Comparison of ENCODE assay signal across 16 mouse cellular contexts in the genomic region with DNA sequence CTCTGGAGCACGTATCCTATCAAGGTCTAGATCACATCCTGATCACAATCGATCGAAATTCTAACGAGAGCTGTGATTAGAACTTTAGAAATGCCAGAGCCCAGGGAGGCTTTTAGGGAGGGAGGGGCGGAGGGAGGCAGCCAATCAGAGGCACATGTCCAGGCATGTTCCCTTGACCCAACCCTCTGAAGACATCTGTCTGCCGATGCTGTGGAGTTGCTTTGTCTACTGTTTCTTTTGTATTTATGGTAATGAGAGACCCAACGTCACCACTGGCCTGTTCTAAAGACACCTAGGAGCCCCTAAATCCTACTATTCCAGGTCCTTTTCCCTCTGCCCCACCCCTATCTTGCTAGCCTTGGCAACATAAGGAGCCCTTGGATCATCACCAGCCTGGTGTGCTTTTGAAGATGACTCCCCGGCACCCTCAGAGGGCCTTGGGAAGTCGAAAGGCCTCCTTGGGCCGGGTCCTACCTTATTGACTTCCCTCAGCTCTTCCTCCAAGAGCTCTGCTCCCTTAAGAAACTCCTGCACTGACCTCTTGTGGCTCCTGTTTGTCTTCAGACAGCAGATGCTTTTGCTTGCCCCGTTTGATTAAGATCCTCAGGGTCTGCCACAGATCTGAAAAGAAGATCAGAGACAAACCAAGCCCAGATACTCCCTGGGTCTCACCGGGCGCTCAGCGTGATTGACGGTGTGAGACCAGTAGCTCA.
DNase-seq lines count a peak whose midpoint lies in the region; ATAC-seq and TF ChIP-seq lines count a peak whose summit lies in the region.
"Had no signal": no experiment of that assay in that cellular context is flagged by ENCODE, and none has a peak within 500 bp of the region (broad histone marks: within the 10 kb centered on the region; RNA-seq: fewer than 3 reads in every experiment).

No protein-coding gene starts in this region.

- ATAC-seq in hindbrain, embryonic 13.5 days (ENCODE audit: low FRiP score): no peak
- ATAC-seq in hindbrain, embryonic 14.5 days (ENCODE audit: low FRiP score): no peak
- no peak for ATAC-seq in megakaryocyte-erythroid progenitor cell, adult 5-6 weeks (replicated peaks; ENCODE audit: low FRiP score, low TSS enrichment, poor library complexity, severe bottlenecking)
- ATAC-seq: liver, postnatal 0 days had no signal

- no peak for TF ChIP-seq POLR2A in brain, embryonic 14.5 days (IDR thresholded peaks at IDR 0.05; ENCODE audit: borderline replicate concordance, extremely low read depth, insufficient read depth, insufficient read length, poor library complexity, severe bottlenecking)

- DNase-seq in hindbrain, embryonic 14.5 days (ENCODE audit: low spot score): no peak
- DNase-seq in ES-CJ7 (ENCODE audit: low read depth, low spot score): peak; percentile 70
- peak; percentile 48 for DNase-seq in brain, embryonic 14.5 days (ENCODE audit: low read depth)
- no peak for DNase-seq in limb, embryonic 10.5 days (ENCODE audit: low spot score)
- no peak for DNase-seq in heart, postnatal 14 days
- DNase-seq in kidney, adult 8-10 months: no peak
- DNase-seq: cerebellum, adult 8-10 months; gastrocnemius, postnatal 10 days; kidney, postnatal 25 days; liver, postnatal 0 days had no signal

- H3K9me3 ChIP-seq in hindbrain, embryonic 13.5 days: no peaks in the 10 kb centered on the region
- no peaks in the 10 kb centered on the region for H3K9me3 ChIP-seq in hindbrain, embryonic 14.5 days (ENCODE audit: control insufficient read depth, low read length)
- H3K9me3 ChIP-seq in limb, embryonic 10.5 days (replicated peaks): no peaks in the 10 kb centered on the region
- H3K9me3 ChIP-seq: heart, embryonic 10.5 days; hindbrain, embryonic 15.5 days; limb, embryonic 13.5 days; neural tube, embryonic 13.5 days had no signal

- no peaks in the 10 kb centered on the region for H3K36me3 ChIP-seq in hindbrain, embryonic 13.5 days
- H3K36me3 ChIP-seq in hindbrain, embryonic 14.5 days (replicated peaks; ENCODE audit: control insufficient read depth, insufficient read depth): no peaks in the 10 kb centered on the region
- H3K36me3 ChIP-seq in limb, embryonic 10.5 days: no peaks in the 10 kb centered on the region
- H3K36me3 ChIP-seq: heart, embryonic 10.5 days; hindbrain, embryonic 15.5 days; limb, embryonic 13.5 days; neural tube, embryonic 13.5 days had no signal

- H3K4me3 ChIP-seq in hindbrain, embryonic 13.5 days: no peak overlapping the region
- H3K4me3 ChIP-seq in hindbrain, embryonic 14.5 days (replicated peaks; ENCODE audit: low read length): no peak overlapping the region
- no peak overlapping the region for H3K4me3 ChIP-seq in limb, embryonic 10.5 days
- H3K4me3 ChIP-seq: heart, embryonic 10.5 days; hindbrain, embryonic 15.5 days; limb, embryonic 13.5 days; neural tube, embryonic 13.5 days had no signal

- H3K27ac ChIP-seq in hindbrain, embryonic 13.5 days: 0 out of 2 replicates have a peak overlapping the region, but pooled peaks have one; percentile 10
- no peak overlapping the region for H3K27ac ChIP-seq in hindbrain, embryonic 14.5 days
- peak overlapping the region; percentile 66 for H3K27ac ChIP-seq in limb, embryonic 10.5 days
- H3K27ac ChIP-seq: heart, embryonic 10.5 days; hindbrain, embryonic 15.5 days; limb, embryonic 13.5 days had no signal

- WGBS in hindbrain, embryonic 13.5 days: 46% methylated on average over 15 of the region's 15 CpGs
- 43% methylated on average over 15 of the region's 15 CpGs for WGBS in hindbrain, embryonic 14.5 days
- WGBS in limb, embryonic 10.5 days: 33% methylated on average over 15 of the region's 15 CpGs

- H3K4me1 ChIP-seq in hindbrain, embryonic 13.5 days (replicated peaks): peaks cover 20% of the 10 kb centered on the region
- 0 out of 2 replicates have a peak, but pooled peaks cover 4% of the 10 kb centered on the region for H3K4me1 ChIP-seq in hindbrain, embryonic 14.5 days (replicated peaks; ENCODE audit: control insufficient read depth, insufficient read depth, low read length)
- H3K4me1 ChIP-seq in limb, embryonic 10.5 days: peaks cover 55% of the 10 kb centered on the region

- H3K4me2 ChIP-seq in hindbrain, embryonic 13.5 days: no peak overlapping the region
- no peak overlapping the region for H3K4me2 ChIP-seq in hindbrain, embryonic 14.5 days (replicated peaks)
- H3K4me2 ChIP-seq: hindbrain, embryonic 15.5 days; limb, embryonic 13.5 days; neural tube, embryonic 13.5 days had no signal

- intact Hi-C loops in heart, postnatal 14 days (cut with DNase I): no loop called here

- H3K27me3 ChIP-seq in hindbrain, embryonic 13.5 days: no peaks in the 10 kb centered on the region; the same call in 1 of the 2 replicates
- H3K27me3 ChIP-seq in hindbrain, embryonic 14.5 days (ENCODE audit: control insufficient read depth, insufficient read depth, low read length): no peaks in the 10 kb centered on the region
- H3K27me3 ChIP-seq in limb, embryonic 10.5 days (ENCODE audit: low read depth, poor library complexity, severe bottlenecking): no peaks in the 10 kb centered on the region
- H3K27me3 ChIP-seq: hindbrain, embryonic 15.5 days; neural tube, embryonic 13.5 days had no signal

- peak; percentile 15; the same call in 1 of the 2 replicates for TF ChIP-seq CTCF in brain, embryonic 14.5 days (IDR thresholded peaks at IDR 0.05; ENCODE audit: borderline replicate concordance, extremely low read depth, insufficient read depth, insufficient read length)

- H3K9ac ChIP-seq in hindbrain, embryonic 13.5 days: no peak overlapping the region
- no peak overlapping the region for H3K9ac ChIP-seq in hindbrain, embryonic 14.5 days
- H3K9ac ChIP-seq: hindbrain, embryonic 15.5 days; limb, embryonic 13.5 days; liver, postnatal 0 days; neural tube, embryonic 13.5 days had no signal

Comparison
In these comparisons a context has a peak if more than half of its experiments do, and no peak if none do; other contexts are left out.
1. DNase-seq: peak in ES-CJ7 (single experiment) and brain, embryonic 14.5 days (single experiment); none in hindbrain, embryonic 14.5 days (single experiment), limb, embryonic 10.5 days (single experiment), heart, postnatal 14 days (0 of 2) and kidney, adult 8-10 months (0 of 2).